Mouse (Mus musculus) midbrain, embryonic 13.5 days (tissue): ENCODE measurements at regions not wholly inside any gene's neighbourhood (a gene's known extent, or its start where the extent isn't known, plus 50 kb on each side); places are given as distances from the start of the nearest gene placed in this dataset.
"Not testable (repeated sequence)": the region's sequence is repeated elsewhere in the genome, so short reads cannot be mapped to it uniquely, and the experiment has no call there.

Experiments used
- ATAC-seq: fragments of 200-750 bp; cut with Nextera tagmentation; 2 replicates; pipeline ENCODE4 v1.8.0; 2017; ENCODE audit warnings: mild to moderate bottlenecking, moderate TSS enrichment, moderate library complexity
- H3K27ac ChIP-seq: fragments of 300-500 bp; sonication (generic); 2 replicates; pipeline ENCODE4 v1.5.1; 2015; ENCODE audit warnings: inconsistent platforms, mild to moderate bottlenecking, moderate library complexity
- H3K27me3 ChIP-seq: fragments of 300-500 bp; sonication (generic); 2 replicates; pipeline ENCODE4 v1.6.1; 2015; ENCODE audit warnings: mild to moderate bottlenecking, inconsistent platforms
- H3K36me3 ChIP-seq: fragments of 300-500 bp; sonication (generic); 2 replicates; pipeline ENCODE4 v1.6.1; 2015; ENCODE audit warnings: mild to moderate bottlenecking, inconsistent platforms
- H3K4me1 ChIP-seq: fragments of 300-500 bp; sonication (generic); replicated peaks from 2 replicates; pipeline ENCODE4 v1.6.1; 2015; ENCODE audit warnings: inconsistent platforms
- H3K4me2 ChIP-seq: fragments of 300-500 bp; sonication (generic); replicated peaks from 2 replicates; pipeline ENCODE4 v1.6.1; 2015; ENCODE audit warnings: moderate library complexity, mild to moderate bottlenecking, inconsistent platforms
- H3K4me3 ChIP-seq: fragments of 300-500 bp; sonication (generic); replicated peaks from 2 replicates; pipeline ENCODE4 v1.5.1; 2015; ENCODE audit warnings: mild to moderate bottlenecking, inconsistent platforms
- H3K9ac ChIP-seq: fragments of 300-500 bp; sonication (generic); replicated peaks from 2 replicates; pipeline ENCODE4 v1.6.1; 2015; ENCODE audit warnings: mild to moderate bottlenecking, inconsistent platforms
- H3K9me3 ChIP-seq: fragments of 300-500 bp; sonication (generic); 2 replicates; pipeline ENCODE4 v1.6.1; 2016; ENCODE audit warnings: mild to moderate bottlenecking, inconsistent platforms
- WGBS: fragments of 180-500 bp; shearing (Covaris S2); methylation state at CpG from one replicate; pipeline ENCODE4 v1.1.7; 2015; 5-methylcytosine and 5-hydroxymethylcytosine counted together

DNA sequence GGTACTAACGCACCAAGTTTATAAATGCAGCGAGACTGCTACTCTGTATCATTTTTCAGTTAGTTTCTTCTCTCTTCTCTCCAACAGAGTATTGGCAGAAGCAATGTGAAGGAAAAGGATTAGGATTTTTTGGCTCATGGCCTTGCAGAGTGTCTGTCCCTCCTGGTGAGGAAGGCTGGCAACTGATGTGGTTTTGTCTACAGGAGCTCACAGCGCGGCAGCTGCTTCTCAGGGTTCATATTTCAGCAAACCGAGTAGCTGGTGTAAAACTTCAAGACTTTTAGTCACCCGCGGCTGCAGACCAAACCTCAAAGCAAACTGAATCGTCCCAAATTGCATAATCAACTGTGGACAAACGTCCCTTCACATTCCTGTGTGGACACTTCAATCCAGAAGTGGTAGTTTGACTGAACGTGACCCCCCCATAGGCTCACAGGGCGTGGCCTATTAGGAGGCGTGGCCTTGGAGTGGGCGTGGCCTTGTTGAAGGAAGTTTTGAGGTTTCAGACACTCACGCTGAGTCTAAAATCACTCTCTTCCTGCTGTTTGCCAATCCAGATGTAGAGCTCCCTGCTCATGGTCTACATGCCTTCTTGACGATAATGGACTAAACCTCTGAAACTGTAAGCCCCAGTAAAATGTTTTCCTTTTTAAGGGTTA lies 147.7 kb upstream of the Trpc7 start:
- 86% methylated on average over 15 of the region's 15 CpGs for WGBS
- no peak overlapping the region for H3K9ac ChIP-seq
- no peak overlapping the region for H3K4me2 ChIP-seq
- no peaks in the 10 kb centered on the region for H3K4me1 ChIP-seq
- no peaks in the 10 kb centered on the region for H3K27me3 ChIP-seq
- no peak overlapping the region for H3K4me3 ChIP-seq
- no peak overlapping the region for H3K27ac ChIP-seq
- no peaks in the 10 kb centered on the region for H3K36me3 ChIP-seq
- no peak for ATAC-seq
- no peaks in the 10 kb centered on the region for H3K9me3 ChIP-seq

DNA sequence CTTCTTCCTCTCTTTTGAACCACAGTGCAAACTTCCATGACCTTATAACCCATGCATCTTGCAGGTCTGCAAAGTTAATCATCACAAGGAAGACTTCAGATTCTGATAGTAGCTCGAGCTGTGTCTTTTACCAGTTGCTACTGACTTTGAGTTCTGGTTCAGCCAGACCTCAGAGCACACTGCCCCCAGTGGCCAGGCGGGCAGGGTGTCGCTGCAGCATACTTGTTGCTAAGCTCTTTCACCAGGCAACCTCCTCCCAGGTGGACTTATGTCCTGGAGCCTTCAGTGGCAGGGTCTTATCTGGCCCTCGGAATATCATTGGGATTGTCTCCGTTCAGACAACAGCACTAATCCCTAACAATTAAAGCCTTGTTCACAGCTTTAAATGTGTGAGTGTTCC lies 146.7 kb upstream of the Trpc7 start:
- Histone ChIP-seq H3K27ac (no peak overlapping the region), H3K27me3 (no peaks in the 10 kb centered on the region), H3K4me3 (no peak overlapping the region), H3K9ac (no peak overlapping the region), H3K9me3 (no peaks in the 10 kb centered on the region), H3K4me1 (no peaks in the 10 kb centered on the region), H3K36me3 (no peaks in the 10 kb centered on the region), H3K4me2 (no peak overlapping the region)
- ATAC-seq: no peak
- WGBS: 64% methylated on average over 5 of the region's 5 CpGs

- Histone ChIP-seq H3K9ac (no peak overlapping the region), H3K4me1 (no peaks in the 10 kb centered on the region), H3K4me2 (no peak overlapping the region), H3K27me3 (no peaks in the 10 kb centered on the region), H3K36me3 (no peaks in the 10 kb centered on the region), H3K4me3 (no peak overlapping the region), H3K9me3 (no peaks in the 10 kb centered on the region), H3K27ac (no peak overlapping the region)
- WGBS: 81% methylated on average over 4 of the region's 4 CpGs
- no peak for ATAC-seq
Observed at GRCm38 (mm10) chr13:57032871-57033270, 137.1 kb upstream of the Trpc7 start.

DNA sequence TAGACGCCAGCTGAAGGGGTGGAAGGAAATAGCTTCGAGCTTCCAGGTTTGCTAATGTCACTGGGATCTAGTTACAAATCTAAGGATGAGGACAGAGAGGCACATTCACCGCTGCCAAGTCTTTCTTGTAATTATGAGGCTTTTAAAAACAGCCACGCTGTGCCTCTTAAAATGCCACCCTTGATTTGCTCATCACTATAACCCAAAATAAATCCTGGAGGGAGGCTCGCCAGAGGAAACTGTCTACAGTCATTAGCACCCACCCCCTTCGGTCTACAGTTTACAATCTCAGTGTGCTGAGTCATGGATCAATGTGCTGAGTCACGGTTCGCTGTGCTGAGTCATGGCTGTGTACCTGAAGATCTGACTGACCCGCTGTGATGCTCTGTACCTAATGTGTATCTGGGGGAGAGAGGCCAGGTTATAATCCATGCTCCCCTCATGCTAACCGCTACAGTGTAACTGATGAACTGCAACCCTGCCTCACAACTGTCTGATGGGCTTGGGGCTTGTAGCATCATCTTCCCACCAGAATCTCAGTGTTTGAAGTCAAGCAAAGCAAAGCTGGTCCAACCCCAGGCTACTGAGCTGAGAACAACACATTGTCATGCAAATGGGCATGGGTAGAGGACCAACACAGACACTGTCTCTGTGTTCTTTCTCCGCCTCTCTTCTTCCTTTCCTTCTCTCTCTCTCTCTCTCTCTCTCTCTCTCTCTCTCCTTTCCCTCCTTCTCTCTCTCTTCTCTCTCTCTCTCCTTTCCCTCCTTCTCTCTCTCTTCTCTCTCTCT lies 122.0 kb upstream of the Trpc7 start:
- ATAC-seq: no peak
- no peaks in the 10 kb centered on the region for H3K9me3 ChIP-seq

DNA sequence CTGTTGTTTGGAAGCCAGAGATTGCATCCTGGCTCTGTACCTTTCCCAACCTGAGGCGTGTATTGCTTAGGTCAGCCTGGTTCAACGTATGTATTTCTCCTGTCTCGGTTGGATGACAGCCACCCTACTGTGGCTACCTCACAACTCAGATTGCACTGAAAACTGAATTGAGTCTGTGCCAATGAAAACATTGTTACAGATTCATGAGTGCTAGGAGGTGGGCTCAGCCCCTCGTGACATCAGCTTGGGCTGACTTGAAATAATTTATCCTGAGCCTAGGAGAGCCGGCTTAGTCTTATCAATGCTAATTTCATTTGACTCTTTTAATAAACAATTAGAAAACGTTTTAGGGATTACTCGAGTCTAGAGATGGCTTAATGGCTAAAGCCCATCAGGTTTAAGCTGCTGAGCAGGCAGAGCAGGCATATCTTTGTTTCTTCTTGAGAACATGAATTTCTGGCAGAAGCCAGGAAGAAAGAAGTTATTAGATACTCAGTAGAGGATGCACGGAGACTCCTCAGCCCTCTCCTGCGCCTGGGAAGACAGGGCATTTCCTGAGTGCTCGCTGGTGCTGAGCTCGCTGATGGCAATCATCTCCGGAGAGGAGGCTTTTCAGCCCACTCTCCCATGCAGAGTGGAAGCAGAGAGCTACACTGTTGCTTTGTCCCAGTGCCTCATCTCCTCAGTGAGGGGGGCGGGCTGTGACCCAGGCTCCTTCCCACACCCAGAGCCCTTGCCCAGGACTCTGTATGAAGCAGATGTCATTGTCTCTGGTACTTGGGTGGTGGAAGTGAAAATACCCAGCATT lies 120.9 kb upstream of the Trpc7 start:
- H3K4me1 ChIP-seq: peaks cover 9% of the 10 kb centered on the region
- H3K27me3 ChIP-seq: no peaks in the 10 kb centered on the region
- no peaks in the 10 kb centered on the region for H3K9me3 ChIP-seq
- H3K4me2 ChIP-seq: no peak overlapping the region
- no peak overlapping the region for H3K9ac ChIP-seq
- WGBS: 50% methylated on average over 13 of the region's 13 CpGs
- H3K27ac ChIP-seq: peak overlapping the region; percentile 27; the same call in 1 of the 2 replicates
- H3K36me3 ChIP-seq: no peaks in the 10 kb centered on the region
- H3K4me3 ChIP-seq: no peak overlapping the region
- 0 out of 2 replicates have a peak, but pooled peaks have one; percentile 27 for ATAC-seq

More for the DNA sequence above, 122.0 kb upstream of the Trpc7 start:
- H3K4me2 ChIP-seq: no peak overlapping the region
- 80% methylated on average over 11 of the region's 11 CpGs for WGBS
- no peak overlapping the region for H3K27ac ChIP-seq
- H3K4me1 ChIP-seq: peaks cover 9% of the 10 kb centered on the region
- H3K4me3 ChIP-seq: no peak overlapping the region
- H3K27me3 ChIP-seq: no peaks in the 10 kb centered on the region
- no peaks in the 10 kb centered on the region for H3K36me3 ChIP-seq
- no peak overlapping the region for H3K9ac ChIP-seq

DNA sequence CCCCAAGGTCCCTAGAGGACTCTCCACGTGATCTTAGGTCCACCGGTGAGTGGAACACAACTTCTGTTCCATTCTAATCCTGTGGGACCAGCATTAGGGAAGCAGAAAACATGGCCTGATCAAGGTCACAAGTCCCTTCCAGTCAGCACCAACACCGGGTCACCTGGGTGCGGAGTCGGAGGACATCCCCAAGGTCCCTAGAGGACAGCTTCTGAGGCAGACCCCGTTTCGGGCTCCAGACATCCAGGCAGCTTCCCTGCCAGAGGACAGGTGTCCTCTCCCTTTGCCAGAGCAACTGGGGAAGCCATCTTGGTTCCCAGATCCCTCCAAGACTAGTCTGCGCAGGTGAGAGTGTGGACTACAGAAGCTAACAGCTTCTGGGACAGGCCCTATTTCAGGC lies 111.4 kb upstream of the Trpc7 start:
- H3K4me1 ChIP-seq: peaks cover 15% of the 10 kb centered on the region
- H3K9ac ChIP-seq, H3K27me3 ChIP-seq, H3K36me3 ChIP-seq, ATAC-seq, H3K4me2 ChIP-seq, H3K4me3 ChIP-seq, H3K27ac ChIP-seq, H3K9me3 ChIP-seq: not testable (repeated sequence)
- WGBS: 92% methylated on average over 8 of the region's 8 CpGs

- peak; percentile 69 for ATAC-seq
- H3K27me3 ChIP-seq: no peaks in the 10 kb centered on the region
- 15% methylated on average over 8 of the region's 8 CpGs for WGBS
- H3K36me3 ChIP-seq: no peaks in the 10 kb centered on the region
- no peak overlapping the region for H3K4me2 ChIP-seq
- no peaks in the 10 kb centered on the region for H3K9me3 ChIP-seq
- H3K27ac ChIP-seq: peak overlapping the region; percentile 67
- no peak overlapping the region for H3K4me3 ChIP-seq
- H3K9ac ChIP-seq: no peak overlapping the region
- peaks cover 26% of the 10 kb centered on the region for H3K4me1 ChIP-seq
Observed at GRCm38 (mm10) chr13:57003565-57004132, 107.9 kb upstream of the Trpc7 start.

DNA sequence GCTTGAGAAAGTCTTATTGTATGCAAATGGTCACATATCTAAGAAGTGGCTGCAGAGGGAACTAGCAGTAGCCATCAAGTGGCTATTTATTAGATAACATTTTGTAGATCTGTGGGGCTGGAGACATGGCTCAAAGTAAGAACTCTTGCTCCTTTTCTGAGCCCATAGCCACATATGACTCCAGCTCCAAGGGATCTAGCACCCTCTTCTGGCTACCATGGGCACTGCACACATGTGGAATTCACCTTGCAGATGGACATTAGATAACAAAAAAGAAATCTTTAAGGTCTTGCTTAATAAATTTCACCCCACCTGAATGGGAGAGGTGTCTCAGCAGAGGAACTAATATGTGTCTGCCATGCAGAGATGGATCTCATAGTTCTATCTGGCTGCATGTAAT lies 96.2 kb upstream of the Trpc7 start:
- no peak overlapping the region for H3K4me2 ChIP-seq
- no peak overlapping the region for H3K4me3 ChIP-seq
- peaks cover 8% of the 10 kb centered on the region; the same call in 1 of the 2 replicates for H3K9me3 ChIP-seq
- H3K9ac ChIP-seq: no peak overlapping the region
- no peaks in the 10 kb centered on the region for H3K36me3 ChIP-seq
- no peaks in the 10 kb centered on the region for H3K27me3 ChIP-seq
- no peak overlapping the region for H3K27ac ChIP-seq
- H3K4me1 ChIP-seq: peaks cover 6% of the 10 kb centered on the region; the same call in 1 of the 2 replicates
- no peak for ATAC-seq

DNA sequence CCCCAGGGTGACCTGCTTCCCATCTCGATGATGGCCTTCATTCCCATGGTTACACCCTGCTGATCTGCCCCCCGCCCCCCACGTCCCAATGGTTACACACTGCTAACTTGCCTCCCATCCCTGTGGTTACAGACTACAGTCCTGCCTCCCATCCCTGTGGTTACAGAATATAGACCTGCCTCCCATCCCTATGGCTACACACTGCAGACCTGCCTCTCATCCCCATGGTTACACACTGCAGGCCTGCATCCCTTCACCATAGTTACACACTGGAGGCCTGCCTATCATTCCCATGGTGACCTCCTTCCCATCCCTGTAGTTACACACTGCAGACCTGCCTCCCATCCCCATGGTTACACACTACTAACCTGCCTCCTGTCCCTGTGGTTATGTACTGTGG lies 78.3 kb upstream of the Trpc7 start:
- Histone ChIP-seq H3K4me2 (no peak overlapping the region), H3K4me3 (no peak overlapping the region), H3K9ac (no peak overlapping the region), H3K27ac (no peak overlapping the region), H3K9me3 (0 out of 2 replicates have a peak, but pooled peaks cover 5% of the 10 kb centered on the region), H3K27me3 (no peaks in the 10 kb centered on the region), H3K36me3 (no peaks in the 10 kb centered on the region), H3K4me1 (no peaks in the 10 kb centered on the region)
- peak; percentile 50; the same call in 1 of the 2 replicates for ATAC-seq
- 76% methylated on average over 3 of the region's 3 CpGs for WGBS

- ATAC-seq: no peak
- no peak overlapping the region for H3K27ac ChIP-seq
- H3K4me2 ChIP-seq: no peak overlapping the region
- no peaks in the 10 kb centered on the region for H3K4me1 ChIP-seq
- WGBS: 50% methylated on average over 5 of the region's 5 CpGs
- no peaks in the 10 kb centered on the region for H3K9me3 ChIP-seq
- H3K4me3 ChIP-seq: no peak overlapping the region
- H3K36me3 ChIP-seq: no peaks in the 10 kb centered on the region
- no peak overlapping the region for H3K9ac ChIP-seq
- H3K27me3 ChIP-seq: no peaks in the 10 kb centered on the region
Observed at GRCm38 (mm10) chr13:56955358-56955757, 59.6 kb upstream of the Trpc7 start.

GRCm38 (mm10) chr13:56948086-56948485 lies 52.3 kb upstream of the Trpc7 start:
- ATAC-seq: no peak
- Histone ChIP-seq H3K4me3 (no peak overlapping the region), H3K4me2 (no peak overlapping the region), H3K36me3 (no peaks in the 10 kb centered on the region), H3K4me1 (no peaks in the 10 kb centered on the region), H3K9ac (no peak overlapping the region), H3K9me3 (no peaks in the 10 kb centered on the region), H3K27me3 (no peaks in the 10 kb centered on the region; the same call in 1 of the 2 replicates), H3K27ac (no peak overlapping the region)
- 72% methylated on average over 6 of the region's 6 CpGs for WGBS

DNA sequence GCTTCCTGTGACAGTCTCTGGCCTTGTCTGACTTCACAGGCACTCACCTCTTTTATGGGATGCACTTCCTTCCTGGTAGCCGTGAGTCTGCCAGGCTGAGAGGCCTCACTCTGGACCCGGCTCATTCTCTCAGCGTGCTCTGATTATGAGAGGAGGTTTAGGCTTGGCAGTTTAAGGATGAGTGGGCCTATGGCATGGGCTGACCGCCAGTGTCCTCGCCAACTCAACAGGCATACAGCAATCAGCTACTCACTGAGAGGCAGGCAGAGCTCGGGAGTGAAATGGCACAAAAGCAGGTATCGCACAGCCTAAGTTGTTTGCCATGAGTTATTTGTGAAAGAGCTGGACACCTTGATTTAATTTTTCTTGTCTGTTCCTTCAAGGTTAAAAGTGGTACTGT lies 51.5 kb upstream of the Trpc7 start:
- 81% methylated on average over 7 of the region's 7 CpGs for WGBS
- H3K9me3 ChIP-seq: no peaks in the 10 kb centered on the region
- no peak for ATAC-seq
- H3K27ac ChIP-seq: no peak overlapping the region
- H3K4me1 ChIP-seq: no peaks in the 10 kb centered on the region
- no peaks in the 10 kb centered on the region for H3K36me3 ChIP-seq
- no peak overlapping the region for H3K9ac ChIP-seq
- no peak overlapping the region for H3K4me2 ChIP-seq
- no peak overlapping the region for H3K4me3 ChIP-seq
- H3K27me3 ChIP-seq: no peaks in the 10 kb centered on the region; the same call in 1 of the 2 replicates
